Mouse (Mus musculus) kidney, postnatal 14 days (tissue): ENCODE results near the gene Cdc42bpb.

Experiments used
- DNase-seq: peaks from one replicate; pipeline ENCODE4 v3.0.0; 2022; ENCODE audit warnings: mixed read lengths

The Cdc42bpb gene

DNA sequence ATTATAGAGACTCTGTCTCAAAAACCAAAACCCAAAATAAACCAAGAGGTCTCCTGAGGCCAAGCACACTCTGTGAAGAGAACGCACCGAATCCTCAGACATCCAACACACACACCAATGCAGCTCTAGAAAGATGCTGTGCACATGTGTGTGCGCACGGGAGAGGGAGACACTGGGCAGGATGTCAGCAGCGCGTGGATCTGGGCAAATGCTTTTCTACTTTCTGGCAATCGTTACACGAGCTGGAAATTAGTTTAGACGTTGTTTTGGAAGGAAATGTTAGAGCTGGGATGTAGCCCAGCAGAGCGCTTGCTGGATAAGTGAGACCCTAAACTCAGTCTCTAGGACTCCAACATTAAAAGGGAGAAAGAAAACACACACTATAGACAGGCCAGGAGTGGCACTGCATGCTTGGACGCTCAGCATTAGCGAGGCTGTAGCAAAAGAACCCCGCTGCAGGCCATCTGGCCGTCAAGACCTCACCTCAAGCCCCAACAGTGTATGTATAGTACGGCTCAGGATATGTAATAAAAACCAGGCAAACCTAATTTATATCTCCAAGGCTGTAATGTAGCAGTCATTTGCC lies 44.4 kb downstream of the Cdc42bpb start:
- no peak for DNase-seq

DNA sequence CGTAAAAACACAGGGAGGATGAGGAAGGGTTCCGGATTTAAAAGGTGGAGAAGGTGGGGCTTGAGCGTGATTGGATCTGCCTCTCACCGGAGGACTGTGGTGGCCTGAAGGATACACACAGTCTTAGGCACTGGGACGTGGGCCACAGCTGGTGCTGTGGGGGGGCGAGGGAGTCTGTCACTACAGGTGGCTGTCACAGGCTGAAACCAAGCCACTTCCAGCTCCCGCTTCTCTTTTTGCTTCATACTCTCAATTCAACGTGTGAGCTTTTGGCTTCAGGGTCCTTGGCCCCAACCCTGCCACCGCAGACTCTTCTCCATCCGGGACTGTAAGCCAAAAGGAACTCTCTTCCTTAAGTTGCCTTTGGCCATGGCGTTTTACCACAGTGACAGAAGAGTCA lies 45.1 kb downstream of the Cdc42bpb start:
- DNase-seq, result no peak

DNA sequence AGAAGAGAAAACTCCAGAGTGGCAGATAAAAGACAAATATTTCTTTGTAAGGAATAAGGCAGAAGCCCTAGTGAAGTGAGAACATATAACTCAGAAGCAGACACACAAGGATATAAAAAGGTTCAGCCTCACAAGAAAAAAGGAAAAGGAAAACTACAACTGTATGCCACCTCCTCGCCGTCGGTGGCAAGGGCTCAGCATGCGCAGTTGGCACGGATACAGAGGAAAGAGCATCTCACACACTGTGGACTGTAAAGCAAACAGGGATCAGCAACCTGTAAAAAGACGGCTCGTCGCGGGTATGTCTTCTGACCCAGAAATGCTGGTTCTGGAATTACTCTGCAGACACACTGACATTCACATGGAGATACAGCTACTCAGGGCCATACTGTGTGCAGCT lies 45.9 kb downstream of the Cdc42bpb start:
- no peak for DNase-seq

DNA sequence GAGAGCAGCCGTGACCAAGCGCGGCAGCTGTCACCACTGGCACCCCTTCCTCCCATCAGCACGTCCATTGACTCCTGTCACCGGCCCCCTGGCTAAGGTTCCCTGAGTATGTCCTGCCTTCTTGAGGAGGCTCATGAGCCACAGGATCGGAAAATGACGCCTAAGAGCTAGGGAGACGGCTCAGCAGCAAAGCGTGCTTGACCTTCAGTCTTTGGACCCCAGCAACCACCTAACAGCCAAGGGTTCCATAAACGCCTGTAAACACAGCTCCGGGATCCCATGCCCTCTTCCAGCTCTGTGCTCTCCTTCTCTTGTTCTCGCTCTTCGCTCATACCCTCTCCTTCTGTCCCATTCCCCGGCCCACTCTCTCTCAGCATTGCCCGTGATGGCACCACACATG lies 48.2 kb downstream of the Cdc42bpb start:
- DNase-seq, result no peak

DNA sequence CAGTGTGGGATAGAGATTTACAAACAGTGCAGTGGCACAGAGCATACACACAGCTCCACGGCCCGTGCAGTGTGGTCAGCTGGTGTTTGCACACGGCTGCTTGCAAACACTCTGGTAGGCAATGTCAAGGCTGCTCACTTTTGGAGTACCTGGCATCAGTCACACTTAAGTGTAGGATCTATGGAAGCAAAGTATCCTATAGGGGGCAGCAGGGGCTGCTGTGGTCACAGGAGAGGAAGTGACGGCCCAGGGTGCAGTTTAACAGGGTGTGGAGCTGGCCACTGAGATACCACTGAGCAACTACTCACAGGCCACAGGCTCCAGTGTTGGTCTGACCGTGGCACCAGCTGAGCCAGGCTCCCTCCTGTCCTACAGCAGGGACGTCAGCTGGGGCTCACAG lies 49.2 kb downstream of the Cdc42bpb start:
- DNase-seq, result no peak

DNA sequence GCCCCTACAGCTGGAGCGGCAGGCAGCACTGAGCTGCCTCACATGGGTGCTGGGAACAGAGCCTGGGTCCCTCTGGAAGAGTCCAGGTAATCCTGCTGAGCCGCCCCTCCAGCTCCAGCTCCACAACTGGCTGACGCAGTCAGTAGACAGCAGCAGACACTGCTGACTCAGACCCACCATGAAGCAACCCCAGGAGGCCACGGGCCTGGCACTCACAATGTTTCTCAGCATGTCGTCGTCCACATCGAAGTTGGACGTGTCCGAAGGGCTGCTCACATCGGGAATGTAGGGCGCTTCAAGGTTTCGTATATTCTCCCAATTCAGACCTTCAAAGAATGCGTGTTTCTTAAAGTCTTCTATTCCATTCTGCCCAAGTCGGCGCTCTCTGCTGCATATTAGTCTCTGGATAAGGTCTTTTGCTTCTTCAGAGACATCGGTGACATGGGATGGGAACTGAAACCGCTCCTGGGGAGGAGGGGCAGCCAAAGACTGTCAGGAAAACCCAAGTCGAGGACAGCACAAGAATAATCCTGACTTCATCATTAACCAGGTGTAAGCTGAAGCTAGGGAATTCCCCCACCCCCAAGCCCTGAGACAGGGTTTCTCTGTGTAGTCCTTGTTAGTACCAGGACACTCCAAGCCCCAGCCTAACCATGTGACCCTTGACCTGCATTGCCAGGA lies 51.6 kb downstream of the Cdc42bpb start:
- no peak for DNase-seq

DNA sequence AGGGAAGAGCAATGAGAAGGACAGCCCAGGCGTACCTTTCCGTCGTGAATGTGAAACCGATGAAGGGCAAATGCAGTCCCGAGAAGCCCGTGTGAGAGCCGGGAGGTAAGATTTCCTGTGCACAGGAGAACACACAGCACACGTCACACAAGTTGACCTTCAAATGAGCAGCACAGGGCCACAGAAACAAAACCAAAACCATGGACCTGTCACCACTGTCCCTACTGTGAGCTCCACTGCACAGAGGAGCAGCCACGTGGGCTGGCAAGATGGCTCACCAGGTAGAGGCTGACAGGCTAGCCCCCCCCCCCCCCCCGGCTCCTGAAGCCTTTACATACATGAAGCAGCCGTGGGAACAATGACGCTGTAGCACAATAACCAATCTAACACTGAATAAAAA lies 52.6 kb downstream of the Cdc42bpb start:
- DNase-seq, result no peak

DNA sequence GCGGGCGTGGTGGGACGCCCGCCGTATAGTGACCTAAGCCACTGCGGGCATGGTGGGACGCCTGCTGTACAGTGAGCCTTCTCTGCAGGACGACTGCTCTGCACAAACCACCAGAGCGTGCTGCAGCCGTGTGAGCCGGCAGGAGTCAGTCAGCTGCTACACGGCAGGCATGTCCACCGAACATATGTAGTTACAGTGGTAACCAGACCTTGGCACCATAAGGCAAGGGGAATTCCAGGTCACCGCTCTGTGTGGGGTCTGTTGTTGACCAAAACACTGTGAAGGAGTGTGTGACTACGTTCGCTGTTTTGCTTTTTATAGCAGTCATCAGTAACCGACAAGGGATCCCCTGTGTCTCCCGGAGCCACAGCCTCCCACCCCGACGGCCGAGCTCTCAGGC lies 53.0 kb downstream of the Cdc42bpb start:
- no peak for DNase-seq

DNA sequence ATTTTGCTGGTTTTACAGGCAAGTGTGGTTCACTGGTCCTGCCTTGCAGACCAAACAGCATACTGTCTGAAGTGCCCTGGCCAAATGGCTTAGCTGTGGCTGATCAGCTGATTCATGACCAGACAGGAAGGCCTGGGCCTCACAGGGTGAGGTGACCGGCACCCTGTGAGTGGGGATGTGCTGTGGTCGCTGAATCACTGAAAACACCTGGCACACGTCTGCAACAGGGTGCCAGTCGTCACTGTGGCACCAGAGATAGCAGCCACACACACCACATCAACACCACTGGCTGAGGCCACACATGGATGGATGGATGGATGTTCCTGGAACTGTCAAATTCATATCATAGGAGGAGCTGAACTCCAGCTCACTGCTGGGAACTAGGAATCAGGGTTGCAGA lies 54.1 kb downstream of the Cdc42bpb start:
- DNase-seq, result no peak

DNA sequence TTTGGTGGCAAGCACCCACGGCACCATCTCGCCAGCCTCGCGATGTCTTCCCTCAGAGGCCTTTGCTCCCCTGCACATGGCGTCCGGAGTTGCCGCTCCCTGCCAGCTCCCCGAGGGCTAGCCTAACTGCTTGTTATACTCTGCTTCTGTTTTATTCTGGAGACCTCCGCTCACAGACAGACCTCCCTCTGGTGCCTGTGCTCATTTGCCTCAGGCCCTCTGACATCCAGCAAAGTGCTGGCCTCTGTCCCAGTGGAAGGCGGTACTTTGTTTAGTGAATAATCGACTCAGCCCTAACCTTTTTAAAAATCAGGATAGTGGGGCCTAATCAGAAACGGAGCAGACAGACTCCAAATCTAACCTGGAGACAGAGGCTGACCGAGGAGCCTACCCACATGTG lies 55.7 kb downstream of the Cdc42bpb start:
- no peak for DNase-seq

DNA sequence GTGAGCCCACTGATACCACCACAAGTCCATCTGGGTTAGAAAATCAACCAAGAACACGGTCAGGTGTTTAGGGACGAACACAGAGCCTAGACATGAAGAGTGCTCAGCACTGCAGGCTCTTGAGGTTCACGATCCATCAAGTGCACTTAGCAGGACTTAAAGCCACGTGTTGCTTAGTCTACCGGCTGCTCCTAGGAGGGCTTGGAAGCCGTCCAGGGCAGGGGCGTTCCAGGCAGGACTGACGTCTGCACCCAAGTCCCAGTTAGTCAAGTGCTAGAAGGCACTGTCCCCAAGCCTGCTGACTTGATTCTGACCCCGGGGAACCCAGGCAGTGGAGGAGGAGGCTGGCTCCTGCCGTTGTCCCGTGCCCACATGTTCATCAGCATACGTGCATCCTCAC lies 57.0 kb downstream of the Cdc42bpb start:
- no peak for DNase-seq

DNA sequence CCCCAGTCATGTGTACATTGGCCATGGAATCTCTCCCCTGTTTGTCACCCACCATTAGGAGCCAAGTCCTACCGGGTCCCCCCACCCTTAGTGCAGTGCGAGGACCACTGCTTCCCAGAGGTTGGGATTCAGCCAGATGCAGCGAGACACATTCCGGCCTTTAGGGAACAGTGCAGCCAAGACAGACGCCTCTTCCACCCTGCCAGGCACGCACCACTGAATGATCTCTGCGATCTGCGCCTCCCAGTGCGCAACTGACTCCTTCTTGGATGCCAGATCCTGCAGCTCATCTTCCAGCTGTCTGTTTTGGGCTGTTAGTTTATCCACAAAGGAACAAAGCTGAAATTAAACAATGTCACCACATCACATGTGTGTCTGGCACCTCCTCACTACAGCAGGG lies 59.8 kb downstream of the Cdc42bpb start:
- DNase-seq, result no peak

DNA sequence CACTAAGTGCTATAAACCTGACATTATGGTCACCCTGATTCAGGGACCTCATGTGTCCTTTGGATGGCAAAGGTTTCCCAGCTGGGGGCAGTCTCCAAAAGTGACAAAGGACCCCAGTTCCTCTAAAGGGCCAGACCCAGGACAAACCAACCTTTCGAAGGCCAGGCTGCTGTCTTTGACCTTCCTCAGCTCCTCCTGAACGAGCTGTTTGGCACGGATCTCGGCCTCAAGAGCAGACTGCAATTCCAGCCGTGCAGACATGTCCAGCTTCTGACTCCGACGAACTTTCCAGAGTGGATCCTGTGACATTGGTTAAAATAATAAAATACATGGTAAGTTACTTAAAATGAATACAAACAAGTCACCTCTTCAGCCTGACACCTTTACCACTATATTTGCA lies 63.2 kb downstream of the Cdc42bpb start:
- no peak for DNase-seq

DNA sequence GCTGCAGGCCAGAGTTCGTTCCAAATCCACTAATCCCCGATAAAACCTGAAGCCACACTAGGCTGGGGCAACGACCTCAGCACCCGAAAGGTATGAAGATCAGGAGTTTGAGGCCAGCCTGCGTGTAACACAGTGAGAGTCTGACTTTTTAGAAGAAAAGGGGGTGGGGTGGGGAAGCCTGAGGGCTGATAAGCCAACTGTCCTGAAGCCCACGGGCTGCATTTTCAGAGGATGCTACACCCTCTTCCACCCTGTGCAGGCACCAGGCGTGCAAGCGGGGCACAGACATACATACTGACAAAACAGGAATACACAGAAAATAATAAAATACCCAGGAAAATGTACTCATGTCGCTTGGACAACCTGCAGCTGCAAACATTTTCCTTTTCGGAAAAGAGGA lies 65.7 kb downstream of the Cdc42bpb start:
- DNase-seq, result no peak

DNA sequence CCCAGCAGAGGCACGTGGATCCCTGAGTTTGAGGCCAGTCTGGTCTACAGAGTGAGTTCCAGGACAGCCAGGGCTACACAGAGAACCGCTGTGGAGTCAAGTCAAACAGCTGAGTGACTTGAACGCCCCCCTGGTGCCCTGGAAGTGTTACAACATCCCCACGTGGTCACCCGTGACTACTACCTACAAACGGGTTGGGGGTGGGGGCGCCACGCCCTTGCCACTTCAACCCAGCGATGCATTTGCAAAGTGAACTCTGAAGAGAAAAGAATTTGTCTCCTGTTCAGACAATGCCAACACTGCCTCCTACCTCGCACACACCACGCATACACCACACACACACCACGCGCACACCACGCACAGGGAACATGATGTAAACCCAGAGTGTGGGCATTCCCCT lies 67.6 kb downstream of the Cdc42bpb start:
- no peak for DNase-seq

DNA sequence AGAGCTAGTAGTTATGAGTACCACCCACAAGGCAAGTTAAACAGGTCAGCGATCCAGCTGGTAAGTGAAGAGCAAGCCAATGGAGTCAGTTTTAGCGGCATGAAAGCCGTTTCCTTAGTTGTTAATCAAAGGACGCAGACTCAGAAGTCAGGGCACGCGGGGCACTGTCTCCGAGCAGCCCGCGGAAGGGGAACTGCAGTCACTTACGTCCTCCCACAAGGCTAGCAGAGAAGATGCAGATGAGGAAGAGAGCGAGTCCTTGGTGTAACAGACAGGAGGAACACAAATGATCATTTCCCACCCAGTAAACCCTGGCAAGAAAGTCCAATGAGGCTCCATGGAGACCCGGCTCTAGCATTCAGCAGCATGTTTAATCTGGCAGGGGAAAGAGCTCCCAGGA lies 68.3 kb downstream of the Cdc42bpb start:
- DNase-seq, result no peak

DNA sequence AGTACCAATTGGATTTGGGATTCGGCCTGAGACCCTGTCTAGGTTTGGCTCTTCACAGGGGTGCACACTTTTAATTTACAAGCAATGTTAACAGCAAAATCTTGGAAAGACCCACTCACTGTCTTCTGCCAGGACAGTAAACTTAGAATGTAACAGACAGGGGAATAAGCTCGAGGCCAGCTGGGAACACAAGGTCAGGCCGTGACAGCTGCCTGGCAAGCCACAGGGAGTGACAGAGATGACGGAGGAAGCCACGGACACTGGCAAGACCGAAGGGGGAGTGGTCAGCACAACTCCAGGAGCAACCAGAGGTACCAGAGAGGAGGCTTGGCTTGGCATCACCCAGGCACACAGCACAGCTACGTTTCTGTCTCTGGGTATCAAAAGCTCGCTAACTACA lies 70.7 kb downstream of the Cdc42bpb start:
- DNase-seq, result peak; percentile 38

DNA sequence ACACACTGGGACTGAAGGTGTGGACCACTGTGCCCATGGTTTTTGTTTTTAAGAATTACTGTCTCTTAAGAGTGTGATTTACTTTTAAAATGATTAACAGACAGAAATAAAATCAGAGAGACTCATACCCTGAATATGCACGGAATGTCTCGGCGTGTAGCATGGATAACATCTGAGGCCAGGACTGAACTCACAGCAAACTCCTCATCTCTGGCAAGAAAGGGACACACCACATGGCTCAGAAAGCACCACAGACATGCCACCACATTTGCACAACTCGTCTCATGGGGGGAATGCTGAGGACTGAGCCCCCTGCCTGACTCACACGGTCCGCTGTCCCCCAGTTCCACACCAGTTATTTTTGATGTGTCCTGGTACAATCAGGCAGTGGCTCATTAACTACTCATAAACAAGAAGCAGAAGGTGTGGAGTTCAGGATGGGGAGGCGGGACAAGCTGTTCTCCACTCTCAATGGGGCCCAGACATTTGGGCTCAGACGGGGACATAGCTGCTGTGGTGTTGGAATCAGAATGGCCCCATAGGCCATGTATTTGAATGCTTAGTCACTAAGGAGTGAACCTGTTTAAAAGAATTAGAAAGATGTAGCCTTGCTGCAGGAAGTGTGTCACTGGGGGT lies 73.7 kb downstream of the Cdc42bpb start:
- DNase-seq, result no peak

DNA sequence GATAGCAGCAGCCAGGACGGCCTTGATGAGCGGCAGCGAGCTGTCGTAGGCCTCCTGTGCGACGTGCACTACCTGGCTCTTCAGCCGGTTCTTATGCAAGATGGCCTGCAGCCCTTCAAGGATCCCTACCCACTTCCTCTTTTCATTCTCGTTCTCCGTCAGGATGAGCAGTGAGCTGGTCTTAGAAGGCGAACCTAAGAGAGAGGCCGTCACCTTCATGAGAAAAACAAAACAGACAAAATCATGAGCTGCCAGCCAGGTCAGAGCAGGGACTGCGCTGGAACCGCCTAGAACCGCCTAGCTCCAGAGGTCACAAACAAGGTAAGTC lies 75.5 kb downstream of the Cdc42bpb start:
- no peak for DNase-seq

DNA sequence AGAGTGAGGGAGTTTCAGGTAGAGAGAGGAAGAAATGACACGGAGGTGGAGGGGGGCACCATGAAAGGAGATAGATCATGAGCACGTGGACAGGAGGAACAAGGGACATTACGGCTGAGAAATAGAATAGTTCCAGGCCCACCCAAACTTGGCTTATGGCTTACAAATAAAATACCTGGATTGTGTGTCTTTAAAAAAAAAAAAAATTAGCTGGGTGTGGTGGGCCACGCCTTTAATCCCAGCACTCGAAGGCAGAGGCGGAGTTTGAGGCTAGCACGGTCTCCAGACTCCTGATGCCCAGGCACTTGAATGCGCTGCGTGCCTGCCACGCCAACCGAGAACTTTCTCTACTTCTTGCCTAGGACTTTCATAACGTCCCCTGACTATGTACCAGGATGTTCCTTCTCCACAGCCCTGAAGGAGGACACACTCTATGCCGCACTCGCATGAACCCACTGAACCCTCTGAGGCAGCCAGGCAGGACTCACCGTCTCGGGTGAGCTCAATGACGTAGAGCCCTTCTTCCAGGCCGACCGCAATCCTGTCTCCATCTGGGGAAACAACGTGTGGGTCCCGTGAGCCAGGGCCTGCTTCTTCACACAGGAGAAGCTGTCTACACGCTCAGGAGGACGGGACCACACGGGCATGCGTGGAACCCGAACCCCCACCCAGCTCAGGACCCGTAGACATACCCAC lies 76.0 kb downstream of the Cdc42bpb start:
- no peak for DNase-seq

DNA sequence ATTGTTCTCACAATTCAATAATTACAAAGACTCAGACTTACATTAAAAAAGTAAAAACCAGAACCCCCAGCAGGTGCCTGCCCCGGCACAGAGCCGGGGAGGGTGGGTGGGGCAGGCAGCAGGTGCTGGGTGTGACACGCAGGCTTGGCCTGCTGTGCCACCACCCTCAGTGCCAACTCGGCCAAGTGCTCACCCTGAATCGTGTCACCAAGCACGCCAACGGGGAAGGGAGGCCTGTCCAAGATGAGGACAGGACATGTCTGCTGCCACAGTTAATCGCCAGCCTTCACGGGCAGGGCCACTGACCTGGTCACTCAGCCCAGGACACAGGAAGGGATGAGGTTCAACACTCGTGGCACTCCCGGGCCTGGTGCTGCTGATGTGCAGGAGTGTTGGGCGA lies 84.5 kb downstream of the Cdc42bpb start:
- no peak for DNase-seq

DNA sequence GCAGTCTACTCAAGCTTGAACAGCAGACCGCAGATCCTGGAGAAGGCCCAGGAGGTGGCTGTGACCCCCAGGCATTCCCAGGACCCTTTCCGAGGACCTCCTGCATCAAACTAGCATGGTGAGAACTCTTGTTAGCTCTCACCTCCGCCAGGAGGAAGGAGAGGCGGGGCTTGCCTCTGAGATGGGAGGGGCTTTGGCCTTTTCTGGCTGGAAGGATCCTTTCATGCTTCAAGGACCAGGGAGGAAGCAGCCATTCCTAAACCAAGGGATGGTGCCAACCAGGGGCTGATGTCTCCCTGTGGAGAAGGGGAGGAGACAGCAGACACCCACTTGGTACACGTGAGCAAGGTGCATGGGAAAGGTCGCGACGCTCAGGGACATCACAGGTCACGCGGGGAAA lies 93.0 kb downstream of the Cdc42bpb start:
- DNase-seq, result no peak

DNA sequence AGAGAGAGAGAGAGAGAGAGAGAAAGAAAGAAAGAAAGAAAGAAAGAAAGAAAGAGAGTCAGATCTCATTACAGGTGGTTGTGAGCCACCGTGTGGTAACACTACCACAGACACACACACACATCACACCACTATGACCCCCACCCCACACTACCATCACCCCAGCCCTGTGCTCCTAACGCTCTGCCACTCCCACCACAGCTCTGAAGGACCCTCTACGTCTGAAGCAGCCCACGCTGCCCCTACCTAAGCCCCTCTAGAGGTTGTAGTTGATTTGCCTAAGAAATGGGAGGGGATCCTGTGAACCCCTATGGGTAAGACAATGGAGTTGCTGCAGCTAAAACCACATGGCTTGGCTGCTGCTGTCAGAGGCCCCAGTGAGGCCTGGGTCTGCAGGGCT lies 93.9 kb downstream of the Cdc42bpb start:
- DNase-seq, result no peak

DNA sequence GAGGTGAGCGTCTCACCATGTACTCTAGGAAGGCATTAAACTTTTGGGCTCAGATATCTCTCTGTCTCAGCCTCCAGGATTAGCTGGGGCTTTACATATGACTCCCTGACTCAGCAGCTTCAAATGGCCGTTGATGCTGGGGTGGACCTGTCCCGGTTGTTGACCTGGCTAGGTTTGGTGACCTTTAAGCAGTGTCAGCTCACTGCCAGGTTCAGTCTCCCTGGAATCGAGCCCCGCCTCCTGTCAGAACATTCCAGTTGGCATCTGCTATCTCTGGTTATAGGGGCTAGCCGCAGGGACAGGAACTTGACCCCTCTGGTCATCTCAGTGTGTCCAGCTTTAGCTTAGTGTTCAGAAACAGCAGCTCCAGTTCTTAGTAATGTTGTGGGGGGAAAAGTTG lies 101.1 kb downstream of the Cdc42bpb start:
- DNase-seq, result no peak
